Mouse (Mus musculus) kidney, adult 11 months (tissue): ENCODE data around the gene Zmym3.

Experiments
- DNase-seq: peaks from one replicate; pipeline ENCODE4 v3.0.0; 2022

Zmym3 gene

GRCm38 (mm10) chrX:101420700-101421095, at the start of gene Zmym3:
Gene Zmym3, minus strand, starts transcription at chrX:101420849.
- DNase-seq = no peak

- DNase-seq = no peak
Measured at GRCm38 (mm10) chrX:101451591-101451990, 30.9 kb upstream of the Zmym3 start.

- no peak for DNase-seq
Measured at GRCm38 (mm10) chrX:101451147-101451546, 30.5 kb upstream of the Zmym3 start.

- DNase-seq = peak; percentile 40
Measured at GRCm38 (mm10) chrX:101448886-101449475, 28.3 kb upstream of the Zmym3 start, which contains the start of gene Itgb1bp2. Gene Itgb1bp2, plus strand, starts transcription at chrX:101449088.

GRCm38 (mm10) chrX:101429976-101430375, 9.3 kb upstream of the Zmym3 start:
- no peak for DNase-seq

- DNase-seq = peak; percentile 90
Measured at GRCm38 (mm10) chrX:101429142-101429949, 8.7 kb upstream of the Zmym3 start, which contains the start of gene Nono. Gene Nono, plus strand, starts transcription at chrX:101429318.

GRCm38 (mm10) chrX:101428785-101429141, 8.1 kb upstream of the Zmym3 start:
- no peak for DNase-seq

DNA sequence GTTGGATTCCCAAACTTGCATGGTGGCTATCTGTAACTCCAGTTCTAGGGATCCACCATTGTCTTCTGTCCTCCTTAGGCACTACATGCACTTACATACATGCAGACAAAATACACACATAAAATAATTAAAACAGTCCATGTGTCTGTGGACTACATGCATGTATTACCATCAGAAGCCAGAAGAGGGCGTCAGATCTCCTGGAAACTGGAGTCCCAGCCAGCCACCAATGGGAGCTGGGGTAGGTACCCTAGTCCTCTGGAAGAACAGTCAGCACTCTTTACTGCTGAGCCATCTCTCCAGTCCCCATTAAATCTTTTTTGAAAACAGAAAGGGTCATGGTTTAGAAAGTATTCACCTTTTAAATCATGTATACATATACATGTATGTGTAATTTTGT, 7.1 kb upstream of the Zmym3 start:
- DNase-seq = peak; percentile 21

- DNase-seq = no peak
Measured at GRCm38 (mm10) chrX:101423462-101423861, 2.8 kb upstream of the Zmym3 start.

DNA sequence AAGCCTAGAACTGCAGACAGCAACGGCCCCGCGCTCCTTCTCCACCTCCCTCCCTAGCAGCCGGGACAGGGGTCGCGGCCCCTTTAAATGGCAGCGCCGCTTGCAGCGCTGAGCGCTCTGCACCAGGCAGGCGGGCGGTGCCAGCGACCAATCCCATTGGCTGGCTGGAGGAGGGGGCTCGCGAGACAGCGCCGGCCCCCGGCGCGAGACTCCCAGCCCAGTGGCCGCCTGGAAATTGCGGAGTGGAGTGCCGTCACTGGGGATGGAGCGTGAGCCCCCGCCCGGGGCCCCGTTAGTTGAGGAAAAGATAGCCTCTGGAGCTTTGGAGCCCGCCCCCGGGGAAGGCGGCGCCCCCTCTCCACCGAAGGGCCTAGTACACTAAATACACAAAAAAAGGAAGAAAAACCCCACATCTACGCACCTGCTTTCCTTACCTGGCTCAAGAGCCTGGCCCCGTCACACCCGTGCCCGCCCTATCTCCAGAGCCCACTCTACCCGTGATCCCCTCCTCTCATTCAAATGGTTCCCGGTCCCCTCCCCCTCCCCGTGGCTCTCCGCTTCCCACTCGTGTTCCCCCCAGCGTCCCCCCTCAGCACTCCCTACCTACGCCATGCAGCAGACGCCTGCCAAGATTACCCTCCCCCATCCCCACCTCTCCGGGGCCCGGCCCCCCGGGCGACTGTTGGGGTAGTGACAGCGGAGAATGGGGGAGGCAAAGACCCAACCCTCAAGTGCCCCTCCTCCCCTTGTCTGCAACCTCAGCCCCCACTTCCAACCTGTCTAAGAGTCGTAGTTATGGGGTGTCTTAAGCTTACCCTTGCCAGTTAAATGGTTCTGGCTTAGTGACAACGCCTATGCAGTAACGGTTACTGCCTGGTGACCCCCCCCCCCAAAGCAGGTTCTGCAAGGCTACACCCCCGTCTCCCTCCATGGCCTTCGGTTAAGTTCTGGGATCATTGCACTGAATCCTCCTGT, 637 bp downstream of the Zmym3 start:
- peak; percentile 85 for DNase-seq

GRCm38 (mm10) chrX:101418946-101419724, 1.5 kb downstream of the Zmym3 start:
- peak; percentile 66 for DNase-seq

GRCm38 (mm10) chrX:101396459-101396858, 24.2 kb downstream of the Zmym3 start:
- no peak for DNase-seq

DNA sequence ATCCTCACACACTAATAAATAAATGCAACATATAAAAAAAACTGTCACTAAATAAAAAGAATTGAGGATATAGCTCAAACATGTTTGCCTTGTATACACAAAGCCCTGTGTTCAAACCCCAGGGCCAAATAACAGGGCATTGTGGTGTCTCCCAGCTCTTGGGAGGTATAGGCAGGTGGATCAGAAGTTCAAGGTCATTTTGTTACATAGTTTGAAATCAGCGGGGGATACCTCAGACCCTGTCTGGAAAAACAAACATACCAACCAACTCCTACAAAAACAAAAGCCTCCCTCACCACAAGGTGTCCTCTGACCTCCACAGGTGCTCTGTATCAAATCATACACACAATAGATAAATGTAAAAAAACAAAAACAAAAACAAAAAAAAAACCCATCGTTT, 26.3 kb downstream of the Zmym3 start:
- no peak for DNase-seq

- DNase-seq = peak; percentile 23
Measured at GRCm38 (mm10) chrX:101388866-101389537, 31.6 kb downstream of the Zmym3 start.

GRCm38 (mm10) chrX:101386222-101386621, 34.4 kb downstream of the Zmym3 start:
- DNase-seq = no peak

GRCm38 (mm10) chrX:101384439-101385137, 36.1 kb downstream of the Zmym3 start:
- DNase-seq = no peak

DNA sequence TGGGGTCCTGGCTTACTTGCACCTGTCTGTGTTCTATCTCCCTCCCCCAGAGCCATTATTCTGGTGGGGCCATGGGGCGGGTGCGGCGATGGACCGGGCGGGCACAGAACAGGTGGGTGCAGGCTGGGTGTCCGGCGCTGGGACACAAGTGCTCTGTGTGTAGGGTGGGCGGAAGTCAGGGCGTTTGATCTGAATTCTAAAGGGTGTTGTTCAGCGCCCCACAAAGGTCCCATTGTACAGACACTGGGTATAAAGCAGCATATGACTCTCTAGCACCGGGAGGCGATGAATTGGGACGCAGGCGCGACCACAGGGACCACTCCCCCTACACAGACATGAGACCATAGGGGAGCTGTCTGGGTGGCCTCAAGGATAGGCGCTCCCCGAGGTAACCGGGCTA, 37.2 kb downstream of the Zmym3 start:
- DNase-seq = no peak

GRCm38 (mm10) chrX:101379744-101380143, 40.9 kb downstream of the Zmym3 start:
- DNase-seq = no peak

GRCm38 (mm10) chrX:101377076-101377475, 43.6 kb downstream of the Zmym3 start:
- peak; percentile 73 for DNase-seq

DNA sequence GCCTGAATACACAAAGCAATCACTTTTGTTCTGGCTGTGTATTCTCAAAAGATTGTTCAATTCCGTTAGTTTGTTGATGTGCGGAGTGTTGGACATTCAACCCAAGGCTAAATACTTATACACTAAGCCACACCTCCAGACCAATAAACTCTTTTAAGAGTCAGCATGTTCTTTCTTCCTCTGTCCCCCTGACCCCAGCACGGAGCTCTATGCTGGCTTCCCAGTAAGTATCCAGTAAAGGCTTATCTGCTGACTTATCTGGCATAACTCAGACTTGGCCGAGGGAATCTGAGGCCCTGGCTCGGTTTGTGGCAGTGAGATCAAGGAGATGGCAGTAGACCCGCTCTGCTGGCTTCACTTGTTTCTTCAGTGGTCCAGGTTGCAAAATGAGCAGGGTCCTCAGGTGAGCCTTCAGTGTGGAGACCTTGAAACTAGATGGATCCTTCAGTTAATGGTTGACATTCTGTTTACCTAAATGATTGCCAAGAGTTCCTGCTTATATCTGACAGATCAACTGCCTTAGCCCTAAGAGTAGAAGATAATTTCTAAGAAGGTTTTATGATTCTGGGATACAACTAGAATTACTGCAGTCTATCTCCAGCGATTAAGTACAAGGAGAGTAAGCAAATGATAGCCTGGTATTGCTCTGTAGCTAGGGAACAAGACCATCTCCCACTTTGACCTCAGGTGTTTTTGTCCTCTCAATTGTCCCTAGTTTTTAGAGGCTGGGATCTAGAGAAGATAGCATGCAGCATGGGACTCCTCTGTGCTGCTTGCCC, 44.3 kb downstream of the Zmym3 start, which contains the start of gene Gjb1:
Gene Gjb1, plus strand, starts transcription at position 189 of the 779 bp plus-strand sequence.
- no peak for DNase-seq
